Mouse (Mus musculus) adrenal gland, adult 18-20 months (tissue): ENCODE data around the gene Astn2. TPM values are rescaled to one million over a fixed set of nuclear protein-coding genes. Genes with fewer than 3 reads are reported as not detected.

ENCODE experiments used
- DNase-seq, 2 experiments: peaks; one replicate each; pipeline ENCODE4 v3.0.0; 2021 to 2022; ENCODE audit warnings: low spot score in 2 of 2
- total RNA-seq, 2 experiments: library from RNA; stranded (reverse); gene quantifications; 1 replicate in 1 of 2; 2 replicates in 1 of 2; pipeline ENCODE4 v1.2.3; 2021

Gene Astn2
- total RNA-seq, 2 experiments from 2014 or later, result 1.3 to 1.8 TPM

DNA sequence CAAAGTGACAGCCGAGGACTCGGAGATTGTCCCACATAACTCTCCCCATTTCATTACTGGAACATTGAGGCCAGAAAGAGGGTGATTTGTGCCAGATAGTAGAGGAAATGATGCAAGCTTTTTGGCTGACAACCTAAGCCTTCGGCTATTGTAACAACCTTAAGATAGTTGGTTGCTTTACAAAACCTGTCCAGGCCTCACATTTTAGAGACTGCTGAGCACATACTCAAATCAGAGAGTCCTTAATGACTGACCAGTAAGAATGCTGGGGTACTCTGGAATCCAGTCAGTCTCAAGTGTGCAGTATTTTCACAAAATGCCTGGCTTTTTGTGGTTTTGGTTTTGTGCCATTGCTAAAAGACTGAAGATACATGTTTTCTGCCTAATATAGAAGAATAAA, 1062.6 kb downstream of the Astn2 start:
- DNase-seq, result no peak

DNA sequence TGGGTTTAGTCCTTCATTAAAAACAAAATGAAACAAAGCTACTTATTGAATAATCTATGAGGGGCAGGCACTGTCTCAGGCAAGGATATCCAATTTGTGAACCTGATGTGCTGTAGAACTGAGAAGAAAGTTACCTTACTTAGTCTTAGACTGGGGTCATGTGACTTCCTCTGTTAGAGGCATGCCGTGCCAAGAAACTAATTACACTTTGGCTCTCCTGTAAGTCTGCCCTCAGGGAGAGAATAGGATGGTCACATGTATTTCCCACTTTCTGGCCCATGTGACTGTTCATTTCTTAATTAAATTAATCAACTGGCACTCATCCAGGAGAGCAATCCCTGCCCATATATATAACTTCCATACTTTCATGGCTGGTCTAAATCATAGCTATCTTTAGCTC, 1070.7 kb downstream of the Astn2 start:
- DNase-seq, result no peak
